Mouse (Mus musculus) brain, embryonic 14.5 days (tissue): Measurements from ENCODE around the gene Nmt1. TPM values are rescaled to one million over a fixed set of nuclear protein-coding genes. Genes with fewer than 3 reads are reported as not detected.

Experiments used
- DNase-seq: peaks from one replicate; pipeline ENCODE4 v3.0.0-alpha.2; 2011; ENCODE audit warnings: low read depth
- CTCF ChIP-seq: fragments of 200-500 bp; IDR thresholded peaks from 2 replicates; pipeline ENCODE4 v1.5.1; 2012; ENCODE audit warnings: inconsistent platforms, mild to moderate bottlenecking, moderate library complexity, borderline replicate concordance; ENCODE audit not compliant: insufficient read depth, insufficient read length; ENCODE audit errors: extremely low read depth
- POLR2A ChIP-seq: fragments of 200-500 bp; IDR thresholded peaks from 2 replicates; pipeline ENCODE4 v1.6.1; 2012; ENCODE audit warnings: mild to moderate bottlenecking, inconsistent platforms, borderline replicate concordance; ENCODE audit not compliant: poor library complexity, insufficient read depth, insufficient read length, severe bottlenecking; ENCODE audit errors: extremely low read depth
- polyA plus RNA-seq: library from polyadenylated mRNA; depleted of rRNA; stranded (reverse); fragments of >200 nt; gene quantifications from 2 replicates; pipeline ENCODE4 v1.2.3, GENCODE M21; 2012

Gene Nmt1
- polyA plus RNA-seq, 1 experiment = 40.1 TPM

DNA sequence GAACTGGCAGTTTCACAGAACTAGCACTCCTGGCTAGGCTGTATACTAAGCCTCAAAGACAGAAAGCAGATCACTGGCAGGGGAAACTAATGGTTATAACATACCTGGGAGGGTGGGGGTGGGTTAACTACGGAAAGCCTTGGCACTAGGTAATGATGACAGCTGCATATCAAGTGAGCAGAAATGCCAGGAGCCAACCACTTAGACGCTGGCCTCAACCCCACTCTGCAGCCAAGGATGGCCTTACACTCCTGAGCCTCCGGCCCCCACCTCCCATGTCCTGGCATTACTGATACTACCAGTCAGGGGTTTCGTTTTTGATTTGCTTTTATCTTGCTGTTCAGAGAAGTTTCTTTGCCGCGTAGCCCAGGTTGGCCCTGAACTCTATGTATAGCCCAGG is 67.8 kb downstream of the Nmt1 start:
- TF ChIP-seq POLR2A = no peak
- TF ChIP-seq CTCF = no peak
- no peak for DNase-seq

DNA sequence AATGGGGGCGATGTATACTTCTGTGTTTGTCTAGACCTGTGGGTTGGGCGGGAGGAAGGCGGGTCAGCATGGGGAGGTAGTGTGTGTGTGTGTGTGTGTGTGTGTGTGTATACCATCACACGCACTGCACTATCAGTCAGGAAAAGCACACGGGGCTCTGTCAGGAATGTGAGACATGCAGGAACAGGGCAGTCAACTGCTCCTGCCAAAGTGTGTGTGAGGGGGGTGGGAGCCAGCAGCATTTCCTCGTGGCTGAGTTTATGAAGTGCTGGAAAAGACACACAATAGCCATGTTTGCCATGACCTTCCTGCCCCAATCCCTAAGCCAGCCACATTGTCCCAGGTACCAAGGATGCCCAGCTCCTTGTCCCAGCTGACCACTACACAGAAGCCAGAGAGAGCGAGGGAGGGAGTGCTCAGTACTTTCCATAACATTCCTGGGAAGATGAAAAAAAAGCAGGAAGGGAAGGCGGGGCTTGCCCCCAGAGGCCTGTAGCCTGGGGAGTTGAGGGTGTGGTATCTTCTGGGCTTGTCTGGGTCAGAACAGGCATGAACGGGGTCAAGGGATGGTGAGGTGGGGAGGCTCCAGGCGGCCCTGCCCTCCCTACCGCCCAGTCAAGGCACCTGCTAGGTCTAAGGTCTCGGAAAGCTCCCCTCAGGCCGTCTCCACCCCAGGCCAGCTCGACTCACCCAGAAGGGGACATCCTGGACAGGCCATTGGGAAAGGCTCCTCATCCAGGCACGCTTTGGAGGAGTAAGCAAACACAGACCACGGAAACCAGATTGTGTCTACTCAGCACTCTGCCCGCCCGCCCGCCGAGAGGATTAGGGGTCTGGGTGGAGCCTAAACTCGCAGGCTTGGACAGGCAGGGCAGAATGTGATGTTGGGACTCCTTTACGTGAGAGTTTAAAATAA is 69.2 kb downstream of the Nmt1 start:
- peak; percentile 26 for DNase-seq
- TF ChIP-seq CTCF (no peak), POLR2A (no peak)

DNA sequence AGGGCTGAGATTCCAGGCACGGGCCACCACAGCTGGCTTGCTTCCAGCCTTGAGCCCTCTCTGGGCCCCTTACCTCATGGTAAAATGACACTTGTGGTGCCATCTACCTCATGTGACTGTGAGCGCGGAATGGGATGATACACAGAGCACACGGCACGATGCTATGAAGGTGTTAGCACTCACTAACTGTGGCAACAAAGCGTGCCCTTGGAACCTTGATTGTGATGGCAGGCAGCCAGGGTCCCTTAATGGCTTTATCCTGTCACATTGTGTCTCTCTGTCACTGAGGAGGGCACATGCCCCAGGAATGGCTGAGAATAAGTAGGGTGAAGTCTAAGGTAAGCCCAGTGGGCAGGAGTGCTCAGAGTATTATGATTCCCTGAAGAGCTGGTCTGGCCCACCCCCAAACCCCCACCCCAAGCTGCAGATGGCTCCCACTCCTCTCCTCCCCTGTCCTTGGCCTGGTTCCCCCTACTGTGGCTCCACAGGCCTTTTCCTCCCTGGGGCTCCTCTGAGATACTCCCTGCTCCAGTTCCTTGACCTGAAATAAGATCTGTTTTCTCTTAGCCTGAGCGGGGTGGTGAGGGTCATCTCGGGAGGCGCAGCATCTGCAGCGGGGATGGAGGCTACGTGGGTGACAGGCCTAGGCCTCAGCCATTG is 70.7 kb downstream of the Nmt1 start:
- DNase-seq = no peak
- TF ChIP-seq CTCF (no peak), POLR2A (no peak)

DNA sequence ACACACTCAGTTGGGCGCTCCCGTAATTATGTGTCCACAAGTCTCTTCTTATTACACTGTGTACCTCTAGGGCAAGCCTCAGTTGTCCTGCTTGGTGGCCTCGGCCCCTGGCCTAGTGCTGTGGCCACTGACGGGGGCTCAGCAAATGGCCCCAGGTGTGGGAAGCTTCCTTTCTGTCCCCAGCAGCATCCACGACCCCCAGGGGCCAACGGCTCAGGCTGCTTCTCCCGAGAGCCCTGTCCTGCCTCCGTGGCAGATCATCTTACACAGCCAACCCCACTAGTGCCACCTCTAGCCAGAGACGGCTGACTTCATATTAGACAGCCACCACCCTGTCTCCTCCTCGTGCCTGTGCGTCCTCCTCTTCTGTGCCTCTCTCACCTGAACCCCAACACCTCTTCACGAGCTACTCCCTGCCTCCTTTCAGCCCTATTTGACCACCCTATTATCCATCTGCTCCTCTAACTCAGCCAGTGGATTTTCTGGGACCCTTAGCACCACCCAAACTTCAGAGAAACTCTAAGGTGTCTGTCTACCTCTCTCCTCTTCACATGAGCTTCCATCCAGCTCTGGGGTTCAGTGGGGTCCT is 71.5 kb downstream of the Nmt1 start:
- TF ChIP-seq CTCF (no peak), POLR2A (no peak)
- no peak for DNase-seq

DNA sequence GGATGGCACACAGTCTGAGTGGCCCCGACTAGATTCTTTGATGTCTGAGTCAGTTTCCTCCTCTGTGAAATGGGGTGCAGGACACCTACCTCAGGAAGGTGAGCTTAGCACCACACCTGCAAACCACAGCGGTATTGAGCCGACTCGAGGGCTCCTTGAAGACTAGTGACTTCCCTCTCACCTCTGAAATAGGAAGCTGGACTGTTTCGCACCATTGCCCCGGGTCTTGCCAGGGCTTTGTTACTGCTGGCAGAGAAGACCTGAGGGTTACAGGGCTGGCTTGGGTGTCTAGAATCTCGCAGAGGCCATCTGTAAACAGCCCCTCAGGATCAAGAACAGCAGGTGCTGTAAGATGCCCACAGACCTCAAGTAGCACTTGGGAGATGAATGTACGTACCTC is 72.4 kb downstream of the Nmt1 start:
- no peak for TF ChIP-seq POLR2A
- TF ChIP-seq CTCF = no peak
- no peak for DNase-seq

DNA sequence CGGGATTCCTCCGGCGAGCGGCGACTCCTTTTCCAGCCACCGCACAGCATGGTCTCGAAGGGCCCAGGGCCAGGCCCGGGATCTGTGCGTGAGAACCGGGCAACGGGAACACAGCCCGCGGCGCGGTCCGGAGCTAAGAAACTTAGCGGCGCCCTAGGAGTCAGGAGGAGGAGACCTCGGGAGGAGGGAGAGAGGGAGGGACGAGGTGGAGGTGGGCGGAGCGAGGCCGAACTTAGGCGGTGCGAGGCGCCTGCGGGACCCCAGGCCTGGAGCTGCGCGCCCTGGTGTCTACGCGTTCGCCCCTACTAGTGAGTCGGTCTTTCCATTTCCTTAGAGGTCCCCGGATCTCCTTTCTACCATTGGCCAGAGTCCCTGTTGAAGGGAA is 73.5 kb downstream of the Nmt1 start, which contains the start of the genes Plcd3 and Acbd4:
TSS of gene Plcd3 (minus strand) at position 178 of the 385 bp plus-strand sequence.
TSS of gene Acbd4 (plus strand) at position 202 of the 385 bp plus-strand sequence.
- DNase-seq = peak; percentile 72
- TF ChIP-seq CTCF (no peak), POLR2A (no peak)

DNA sequence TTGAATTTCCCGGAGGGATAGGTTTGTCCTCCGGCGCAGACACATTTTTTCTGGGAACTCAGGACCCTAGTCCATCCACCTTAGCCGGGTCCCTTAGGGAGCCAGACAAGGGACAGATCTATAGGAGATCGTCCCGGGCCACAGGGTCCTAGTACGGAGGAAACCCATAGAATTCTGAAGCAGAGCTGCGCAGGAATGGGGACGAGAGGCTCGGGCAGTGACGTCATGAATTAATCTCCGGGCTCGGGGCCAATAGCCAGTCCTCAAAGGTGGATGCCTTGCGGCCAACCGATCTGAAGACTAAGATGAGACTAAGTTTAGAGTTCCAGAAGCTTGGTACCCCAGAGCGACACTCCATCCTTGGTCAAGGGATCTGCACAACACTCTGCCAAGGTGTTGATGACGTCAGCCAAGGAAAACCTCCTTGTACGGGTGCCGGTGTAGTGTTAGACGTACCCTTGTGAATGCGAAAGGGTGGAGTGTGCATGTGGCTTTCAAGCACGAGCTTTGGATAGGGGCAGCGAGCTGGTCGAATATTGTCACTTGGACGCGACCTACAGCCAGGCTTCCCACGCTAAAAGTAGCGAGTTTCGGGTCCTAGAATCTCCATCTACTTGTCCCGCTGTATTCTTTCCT is 74.0 kb downstream of the Nmt1 start:
- DNase-seq = peak; percentile 62
- no peak for TF ChIP-seq POLR2A
- TF ChIP-seq CTCF = no peak

DNA sequence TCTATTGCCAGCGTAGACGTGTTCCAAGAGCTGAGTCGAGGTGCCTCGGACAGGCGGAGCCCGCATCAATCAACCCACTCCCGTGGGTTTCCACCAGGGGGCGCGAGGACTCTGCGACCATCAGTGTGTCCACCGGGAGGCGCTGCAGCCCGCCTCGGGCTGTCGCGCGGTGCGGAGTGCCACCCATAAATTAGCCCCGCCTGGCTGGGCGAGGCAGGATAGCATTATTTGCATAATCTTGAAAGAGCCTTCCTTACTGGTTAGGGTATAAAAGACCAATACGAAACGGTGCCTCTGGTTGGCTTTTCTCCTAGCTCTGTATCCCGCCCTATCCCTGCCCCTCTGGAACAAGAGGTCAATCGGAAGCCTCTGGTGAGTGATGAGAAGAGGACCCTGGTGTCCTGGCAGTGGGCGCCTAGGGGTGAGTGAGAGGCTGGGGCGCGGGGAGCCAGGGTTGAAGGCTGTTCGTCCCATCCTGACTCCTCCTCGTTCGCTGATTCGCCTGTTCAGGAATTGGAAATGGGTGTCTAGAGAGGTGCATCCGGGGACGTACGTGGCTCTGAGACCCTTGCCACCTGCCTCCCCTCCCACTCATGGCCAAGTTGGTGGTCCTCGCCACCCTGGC is 74.8 kb downstream of the Nmt1 start:
- DNase-seq = peak; percentile 95
- TF ChIP-seq CTCF = peak; percentile 100
- no peak for TF ChIP-seq POLR2A

DNA sequence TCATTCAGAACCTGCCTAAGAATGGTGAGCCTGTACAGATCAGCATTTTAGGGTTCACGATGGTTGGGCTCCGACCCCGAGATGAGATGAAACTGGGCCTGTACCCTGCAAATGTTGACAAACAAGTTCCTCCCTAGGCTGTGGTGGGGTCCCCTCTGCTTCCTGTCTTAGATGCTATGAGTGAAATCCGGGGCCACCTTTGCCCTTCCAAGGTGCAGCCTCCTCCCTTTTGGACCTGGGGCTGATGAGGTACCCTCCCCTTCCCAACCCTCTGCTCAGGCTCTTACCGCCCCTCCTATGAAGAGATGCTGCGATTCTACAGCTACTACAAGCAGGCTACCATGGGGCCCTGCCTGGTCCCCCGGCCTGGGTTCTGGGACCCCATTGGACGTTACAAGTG is 75.6 kb downstream of the Nmt1 start:
- no peak for DNase-seq
- no peak for TF ChIP-seq POLR2A
- TF ChIP-seq CTCF = no peak

DNA sequence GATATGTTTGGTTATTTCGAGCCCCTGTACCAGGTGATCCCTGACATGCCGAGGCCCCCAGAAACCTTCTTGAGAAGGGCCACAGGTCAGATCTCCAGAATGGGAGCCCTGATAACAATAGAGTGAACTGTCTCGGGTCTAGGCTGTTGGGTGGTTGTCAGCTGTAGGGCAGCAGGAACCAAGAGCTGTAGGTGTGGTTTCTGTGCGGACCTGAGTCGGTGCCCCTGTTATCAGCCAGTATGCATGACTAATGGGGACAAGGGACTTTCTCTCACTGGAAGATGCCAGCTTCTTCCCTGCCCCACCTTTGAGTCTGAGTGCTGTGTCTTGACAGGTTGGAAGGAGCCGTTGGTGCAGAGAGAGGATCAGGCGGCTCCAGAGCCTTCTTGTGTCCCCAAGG is 76.5 kb downstream of the Nmt1 start:
- no peak for TF ChIP-seq POLR2A
- TF ChIP-seq CTCF = no peak
- no peak for DNase-seq
